Mouse (Mus musculus): Measurements from ENCODE around the gene Nrxn1.

- TF ChIP-seq EP300 (optimal IDR thresholded peaks at IDR 0.05) (no peak), CTCF (IDR thresholded peaks at IDR 0.05; ENCODE audit: low read depth) (no peak)
These were observed 637.5 kb downstream of the Nrxn1 start for GRCm38 (mm10) chr17:90455409-90455775.
